Mouse (Mus musculus): ENCODE results near the gene Atic.

DNA sequence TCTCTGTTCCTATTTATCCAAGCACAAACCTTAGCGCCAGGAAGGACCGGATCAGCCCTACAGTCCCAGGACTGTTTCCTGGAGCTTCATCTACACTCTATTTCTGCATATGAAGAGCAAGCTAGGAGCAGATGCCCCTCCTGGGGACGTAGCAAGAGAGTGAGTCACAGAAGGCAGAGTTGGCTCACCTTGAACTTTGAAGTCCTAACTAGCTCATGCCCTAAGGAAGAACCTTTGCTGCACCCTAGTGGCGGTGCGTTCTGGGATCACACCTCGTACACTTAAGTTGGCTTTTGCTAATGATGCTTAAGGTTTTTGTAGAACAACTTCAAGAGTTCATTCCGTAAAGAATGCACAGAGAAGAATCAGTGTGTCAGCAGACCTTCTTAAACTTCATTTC lies 25.3 kb upstream of the Atic start:
- TF ChIP-seq POLR2A (IDR thresholded peaks at IDR 0.05; ENCODE audit: borderline replicate concordance, low read depth, low read length): no peak
- TF ChIP-seq CTCF (IDR thresholded peaks at IDR 0.05; ENCODE audit: low read depth, low read length): peak; percentile 33; the same call in 1 of the 2 replicates

Measured in bone marrow macrophage, adult 2 months (primary cell).